Mouse (Mus musculus) limb, embryonic 13.5 days (tissue): ENCODE measurements around the gene Tead1. TPM values are rescaled to one million over a fixed set of nuclear protein-coding genes. Genes with fewer than 3 reads are reported as not detected.

ENCODE experiments used
- ATAC-seq: fragments of 200-750 bp; cut with Nextera tagmentation; 2 replicates; pipeline ENCODE4 v1.8.0; 2017; ENCODE audit warnings: low read depth, moderate number of reproducible peaks, moderate TSS enrichment; ENCODE audit not compliant: low FRiP score
- H3K27ac ChIP-seq: fragments of 300-500 bp; sonication (generic); 2 replicates; pipeline ENCODE4 v1.5.1; 2015; ENCODE audit warnings: inconsistent platforms, mild to moderate bottlenecking, moderate library complexity
- H3K27me3 ChIP-seq: fragments of 300-500 bp; sonication (generic); 2 replicates; pipeline ENCODE4 v1.6.1; 2015; ENCODE audit warnings: mild to moderate bottlenecking, inconsistent platforms
- H3K36me3 ChIP-seq: fragments of 300-500 bp; sonication (generic); 2 replicates; pipeline ENCODE4 v1.6.1; 2015; ENCODE audit warnings: inconsistent platforms, mild to moderate bottlenecking, moderate library complexity
- H3K4me1 ChIP-seq: fragments of 300-500 bp; sonication (generic); 2 replicates; pipeline ENCODE4 v1.6.1; 2015; ENCODE audit warnings: inconsistent platforms
- H3K4me2 ChIP-seq: fragments of 300-500 bp; sonication (generic); replicated peaks from 2 replicates; pipeline ENCODE4 v1.6.1; 2015; ENCODE audit warnings: inconsistent platforms, mild to moderate bottlenecking, moderate library complexity
- H3K4me3 ChIP-seq: fragments of 300-500 bp; sonication (generic); 2 replicates; pipeline ENCODE4 v1.5.1; 2015; ENCODE audit warnings: moderate library complexity, mild to moderate bottlenecking, inconsistent platforms
- H3K9ac ChIP-seq: fragments of 300-500 bp; sonication (generic); 2 replicates; pipeline ENCODE4 v1.6.1; 2015; ENCODE audit warnings: mild to moderate bottlenecking, inconsistent platforms
- H3K9me3 ChIP-seq: fragments of 300-500 bp; sonication (generic); 2 replicates; pipeline ENCODE4 v1.6.1; 2016; ENCODE audit warnings: inconsistent platforms
- WGBS: fragments of 180-500 bp; shearing (Covaris S2); methylation state at CpG from one replicate; pipeline ENCODE4 v1.1.7; 2015; 5-methylcytosine and 5-hydroxymethylcytosine counted together
- polyA plus RNA-seq: library from polyadenylated mRNA; unstranded; fragments of >200 nt; fragmentation: Nextera tagmentation; extraction: Ambion mirVana; gene quantifications from 2 replicates; pipeline ENCODE4 v1.2.1, GENCODE M21; 2015

Tead1 gene
- polyA plus RNA-seq, 1 experiment from 2014 or later, result 30.8 TPM

DNA sequence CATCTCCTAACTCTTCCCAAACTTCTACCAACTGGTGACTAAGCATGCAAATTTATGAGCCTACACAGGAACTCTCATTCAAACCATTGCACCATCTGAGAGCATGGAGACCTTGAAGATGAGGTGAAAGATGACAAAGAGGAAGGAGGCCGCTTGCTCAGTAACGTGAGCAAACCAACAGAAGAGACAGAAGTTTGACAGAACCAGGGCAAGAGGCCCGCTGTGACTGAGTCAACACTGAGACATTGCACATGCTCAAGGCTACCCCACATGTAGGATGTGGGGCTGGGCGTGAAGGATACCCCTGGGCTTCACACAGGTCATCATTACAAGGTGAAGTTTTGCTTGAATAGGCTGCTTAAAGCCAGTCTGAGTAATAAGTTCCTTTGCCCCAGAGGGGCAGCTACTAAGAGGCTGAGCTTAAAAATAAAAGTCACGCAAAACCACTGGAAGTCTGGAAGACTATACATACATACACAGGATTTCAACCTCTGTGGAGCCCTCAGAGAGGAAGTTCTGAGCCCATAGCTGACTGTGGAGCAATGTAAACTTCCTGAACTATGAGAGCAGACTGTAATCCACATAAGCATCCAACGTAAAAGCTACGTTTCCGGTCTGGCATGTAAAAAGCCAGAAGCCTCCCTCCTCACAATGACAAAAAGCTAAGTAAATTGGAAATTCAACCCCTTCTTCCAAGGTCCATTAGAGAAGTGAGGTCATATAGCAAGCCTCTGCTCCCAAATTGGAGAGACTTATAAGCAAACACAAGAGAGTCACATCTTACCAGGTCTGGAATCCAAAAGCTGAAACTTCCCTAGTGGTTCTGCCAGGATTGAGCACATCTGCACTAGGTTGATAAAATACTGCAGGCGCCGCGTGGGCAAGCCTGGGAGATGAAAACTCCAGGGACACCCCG is 16.5 kb upstream of the Tead1 start:
- Histone ChIP-seq H3K4me1 (peaks cover 32% of the 10 kb centered on the region), H3K27me3 (no peaks in the 10 kb centered on the region), H3K9me3 (no peaks in the 10 kb centered on the region), H3K4me3 (no peak overlapping the region), H3K36me3 (no peaks in the 10 kb centered on the region), H3K27ac (peak overlapping the region; percentile 82), H3K4me2 (peak overlapping the region; percentile 51), H3K9ac (no peak overlapping the region)
- peak; percentile 49 for ATAC-seq
- WGBS, result 41% methylated on average over 12 of the region's 12 CpGs

DNA sequence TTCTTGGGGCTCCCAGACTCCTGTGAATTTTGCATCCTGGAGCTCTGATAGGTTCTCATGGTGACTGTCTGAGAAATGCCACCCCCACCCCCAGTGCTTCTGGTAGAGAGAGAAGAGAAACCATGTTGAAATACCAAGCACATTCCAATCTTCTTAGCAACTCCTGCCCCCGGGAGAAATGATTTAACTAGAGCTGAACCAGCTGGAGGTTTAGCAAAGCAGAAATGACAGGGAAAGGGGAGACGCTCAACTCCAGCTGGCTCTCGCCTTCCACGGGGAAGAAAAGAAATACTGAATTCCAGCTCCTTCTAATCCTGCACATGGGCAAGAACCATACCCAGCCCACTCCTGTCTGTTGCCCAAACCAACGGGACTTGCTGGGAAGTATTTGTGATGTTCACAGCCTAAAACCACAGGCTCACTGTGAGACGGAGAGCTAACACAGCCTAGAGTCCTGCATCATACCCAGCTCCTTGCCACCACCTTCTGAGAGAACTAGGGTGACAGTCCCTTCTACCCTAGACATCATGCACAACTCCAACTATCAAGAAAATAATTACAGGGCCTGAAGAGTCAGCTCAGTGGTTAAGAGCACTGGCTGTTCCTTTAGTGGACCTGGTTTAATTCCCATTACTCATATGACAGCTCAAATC is 15.7 kb upstream of the Tead1 start:
- Histone ChIP-seq H3K9ac (no peak overlapping the region), H3K4me1 (peaks cover 32% of the 10 kb centered on the region), H3K27ac (peak overlapping the region; percentile 82), H3K36me3 (no peaks in the 10 kb centered on the region), H3K4me2 (peak overlapping the region; percentile 51), H3K9me3 (no peaks in the 10 kb centered on the region), H3K27me3 (no peaks in the 10 kb centered on the region), H3K4me3 (no peak overlapping the region)
- WGBS, result 12% methylated on average over 6 of the region's 6 CpGs
- peak; percentile 81 for ATAC-seq

DNA sequence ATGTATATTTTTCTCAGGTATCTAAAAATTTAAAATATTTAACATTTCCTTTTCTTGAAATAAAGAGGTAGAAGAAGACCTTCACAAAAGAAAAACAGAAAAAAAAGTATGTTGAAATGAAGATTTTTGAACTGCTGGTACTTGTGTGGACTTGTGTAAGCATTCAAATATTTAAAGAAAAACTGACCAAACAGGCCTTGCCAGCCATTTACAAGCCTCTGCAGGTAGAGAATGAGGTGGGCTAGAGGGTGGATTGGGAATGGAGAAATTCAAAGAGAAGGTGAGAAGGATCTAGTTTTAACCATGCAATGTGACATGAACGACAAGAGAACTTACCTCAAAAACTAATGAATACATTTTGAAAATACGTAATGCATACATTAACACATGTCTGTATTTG is 9.1 kb upstream of the Tead1 start:
- no peak overlapping the region for H3K4me2 ChIP-seq
- ATAC-seq, result no peak
- H3K4me3 ChIP-seq, result no peak overlapping the region
- no peak overlapping the region for H3K9ac ChIP-seq
- no peaks in the 10 kb centered on the region for H3K36me3 ChIP-seq
- H3K27ac ChIP-seq, result no peak overlapping the region
- H3K27me3 ChIP-seq, result no peaks in the 10 kb centered on the region
- 66% methylated on average over 2 of the region's 2 CpGs for WGBS
- H3K4me1 ChIP-seq, result no peaks in the 10 kb centered on the region
- H3K9me3 ChIP-seq, result peaks cover under 1% of the 10 kb centered on the region

DNA sequence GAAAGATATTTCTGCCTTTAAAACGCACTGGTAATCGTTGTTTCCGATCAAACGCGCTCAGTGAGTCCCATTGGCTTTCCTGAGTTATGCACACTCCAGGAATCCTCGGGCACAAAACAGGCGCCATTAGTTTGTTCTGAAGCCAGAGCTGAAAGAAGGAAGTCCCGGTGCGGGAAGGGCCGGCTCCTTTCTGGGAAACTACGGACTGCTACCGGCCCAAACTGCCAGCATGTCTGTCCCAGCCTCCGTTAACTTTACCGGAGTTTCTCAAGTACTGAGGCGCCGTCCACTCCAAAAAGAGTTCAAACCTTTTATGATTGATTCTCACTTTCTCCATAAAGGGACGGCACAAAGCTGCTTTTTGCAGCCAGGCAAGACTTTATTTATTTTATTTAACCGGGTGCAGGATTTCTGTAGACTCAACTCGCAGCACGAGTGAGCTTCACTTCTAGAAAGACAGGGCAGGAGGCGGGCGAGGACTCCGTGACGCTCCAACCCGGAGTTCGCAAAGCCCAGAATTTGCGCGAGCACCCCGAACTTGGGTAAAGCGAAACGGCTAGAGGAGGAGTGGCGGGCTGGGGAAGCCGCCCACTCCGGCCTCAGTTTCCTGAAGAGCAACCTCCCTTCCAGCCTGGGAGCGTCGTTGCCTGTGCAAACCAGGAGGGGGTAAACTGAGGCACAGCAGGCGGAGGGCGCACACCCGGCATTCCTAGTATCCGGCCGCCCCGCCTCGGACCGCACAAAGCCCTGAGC is 524 bp upstream of the Tead1 start:
- peaks cover 4% of the 10 kb centered on the region for H3K9me3 ChIP-seq
- ATAC-seq, result peak; percentile 85
- H3K27ac ChIP-seq, result peak overlapping the region; percentile 97
- H3K36me3 ChIP-seq, result no peaks in the 10 kb centered on the region
- under 1% methylated on average over 43 of the region's 44 CpGs for WGBS
- H3K4me3 ChIP-seq, result peak overlapping the region; percentile 85
- peaks cover 30% of the 10 kb centered on the region for H3K4me1 ChIP-seq
- H3K4me2 ChIP-seq, result peak overlapping the region; percentile 88
- peak overlapping the region; percentile 97 for H3K9ac ChIP-seq
- peaks cover 2% of the 10 kb centered on the region; the same call in 1 of the 2 replicates for H3K27me3 ChIP-seq

DNA sequence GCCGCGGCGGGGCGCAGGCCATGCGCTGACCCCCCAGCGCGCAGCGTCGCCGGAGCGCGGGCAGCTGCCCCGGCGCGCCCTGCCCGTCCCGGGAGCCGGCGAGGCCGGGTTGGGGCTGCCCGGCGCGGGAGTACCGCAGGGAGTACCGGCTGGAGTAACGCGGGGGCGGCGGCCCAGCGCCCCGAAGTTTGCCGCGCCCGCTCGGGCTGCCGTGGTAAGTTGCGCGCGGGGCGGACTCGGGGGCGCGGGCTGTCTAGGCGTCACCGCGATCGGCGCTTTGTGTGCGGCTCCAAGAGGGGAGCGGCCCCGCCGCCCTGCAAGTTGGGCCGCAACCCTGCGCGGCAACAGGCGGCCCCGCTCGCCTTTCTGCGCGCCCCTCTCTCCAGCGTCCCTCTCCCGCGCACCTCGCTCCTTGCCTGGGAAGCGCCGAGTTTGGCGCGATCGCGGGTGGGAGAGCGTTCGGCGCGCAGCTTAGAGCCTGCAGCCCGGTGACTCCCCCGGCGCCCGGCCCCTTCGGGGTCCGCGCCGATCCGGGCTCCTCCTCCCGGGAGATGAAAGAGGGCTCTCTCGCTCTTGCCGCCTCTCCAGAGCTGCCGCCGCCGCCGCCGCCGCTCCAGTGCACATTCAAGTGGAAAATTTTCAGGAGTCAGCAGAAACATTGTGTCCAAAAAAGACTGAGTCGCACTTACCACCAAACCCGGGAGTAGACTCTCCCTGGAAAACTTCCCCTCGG is 561 bp downstream of the Tead1 start:
- peaks cover 40% of the 10 kb centered on the region for H3K4me1 ChIP-seq
- H3K27ac ChIP-seq, result peak overlapping the region; percentile 97
- peaks cover 2% of the 10 kb centered on the region; the same call in 1 of the 2 replicates for H3K27me3 ChIP-seq
- H3K4me2 ChIP-seq, result peak overlapping the region; percentile 88
- H3K9ac ChIP-seq, result peak overlapping the region; percentile 97
- ATAC-seq, result peak; percentile 58
- peaks cover 4% of the 10 kb centered on the region for H3K9me3 ChIP-seq
- H3K36me3 ChIP-seq, result no peaks in the 10 kb centered on the region
- peak overlapping the region; percentile 85 for H3K4me3 ChIP-seq
- WGBS, result under 1% methylated on average over 75 of the region's 95 CpGs

DNA sequence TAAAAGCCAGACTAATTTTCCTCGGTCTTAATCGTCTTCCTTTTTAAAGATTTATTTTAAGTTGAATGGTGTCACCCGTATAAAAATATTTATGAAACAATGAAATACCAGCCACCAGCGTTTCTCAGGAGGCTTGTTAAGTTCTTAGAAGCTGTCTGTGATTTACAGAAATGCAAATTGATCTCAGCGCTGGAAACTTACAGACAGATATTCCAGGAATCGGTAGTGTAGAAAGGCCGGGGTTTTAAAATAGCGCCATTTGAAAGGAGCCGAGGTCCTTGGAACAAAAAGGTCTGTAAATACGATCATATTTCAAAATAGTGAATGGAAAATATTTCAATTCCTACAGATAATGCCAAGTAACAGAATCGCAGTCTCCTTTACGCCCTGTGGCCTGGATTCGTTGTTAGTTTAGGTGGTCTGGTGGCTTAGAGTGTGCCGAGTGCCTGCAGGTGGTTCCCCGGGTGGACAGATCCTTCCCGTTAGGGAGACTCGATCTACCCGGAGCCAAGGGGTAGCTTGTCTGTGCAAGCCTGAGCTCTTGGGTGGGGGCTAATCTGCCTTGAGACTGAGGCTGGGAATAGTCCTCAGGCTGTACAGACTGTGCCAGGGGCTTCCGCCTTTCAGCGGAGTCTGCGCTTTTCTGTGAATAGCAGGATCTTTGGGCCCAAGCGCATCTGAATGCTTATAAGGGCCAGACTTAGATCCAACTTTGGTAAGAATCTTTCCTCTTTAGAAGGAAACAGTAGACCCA is 1.6 kb downstream of the Tead1 start:
- Histone ChIP-seq H3K9me3 (no peaks in the 10 kb centered on the region), H3K4me1 (peaks cover 50% of the 10 kb centered on the region), H3K36me3 (no peaks in the 10 kb centered on the region), H3K4me3 (peak overlapping the region; percentile 85), H3K27me3 (peaks cover 2% of the 10 kb centered on the region; the same call in 1 of the 2 replicates), H3K9ac (peak overlapping the region; percentile 97), H3K27ac (0 out of 2 replicates have a peak overlapping the region, but pooled peaks have one; percentile 58), H3K4me2 (peak overlapping the region; percentile 88)
- WGBS, result 1% methylated on average over 22 of the region's 22 CpGs
- no peak for ATAC-seq

DNA sequence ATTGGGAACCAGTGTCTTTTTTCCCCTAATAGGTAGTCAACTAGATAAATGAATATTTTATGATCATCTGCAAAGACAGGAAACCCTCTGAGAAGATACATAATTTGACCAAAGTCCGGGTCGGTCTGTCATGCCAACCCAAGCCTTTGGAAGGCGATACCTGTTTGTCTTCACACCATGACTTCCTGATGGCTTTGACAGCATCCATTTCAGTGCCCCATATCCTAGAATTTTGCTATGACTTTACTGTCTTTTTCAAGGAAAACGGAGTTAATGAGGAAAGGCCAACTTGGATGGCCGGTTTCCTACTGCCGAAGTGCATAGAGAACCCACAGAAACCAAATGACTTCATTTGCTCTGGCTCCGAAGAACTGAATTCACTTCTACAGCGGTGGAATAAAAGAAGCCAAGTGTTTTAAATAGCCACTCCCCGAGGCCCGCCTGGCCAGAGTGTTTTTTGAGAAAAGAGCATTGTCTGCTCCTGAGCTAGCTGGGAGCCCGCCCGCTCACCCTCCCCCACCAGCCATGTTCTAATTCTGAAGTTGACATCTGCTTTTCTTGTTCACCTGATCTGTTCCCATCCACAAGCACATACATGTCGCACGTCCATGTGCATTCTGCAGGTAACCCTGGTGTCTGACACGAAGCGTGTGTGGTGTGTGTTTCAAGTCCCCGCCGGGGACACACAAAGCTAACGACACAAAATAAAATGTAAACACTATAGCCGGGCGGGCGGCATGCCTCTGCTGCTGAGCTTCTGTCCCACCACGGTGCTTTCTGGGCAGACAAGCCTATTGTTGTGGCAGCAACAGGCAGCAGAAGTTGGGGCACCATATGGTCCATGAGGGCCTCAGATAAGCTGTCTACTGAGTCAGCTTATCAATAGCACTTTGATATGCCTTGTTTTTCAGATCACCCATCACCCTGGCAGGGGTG is 5.8 kb downstream of the Tead1 start:
- Histone ChIP-seq H3K9ac (no peak overlapping the region), H3K4me3 (no peak overlapping the region), H3K4me1 (peaks cover 85% of the 10 kb centered on the region), H3K27me3 (no peaks in the 10 kb centered on the region), H3K27ac (no peak overlapping the region; the same call in 1 of the 2 replicates), H3K4me2 (peak overlapping the region; percentile 41), H3K36me3 (no peaks in the 10 kb centered on the region), H3K9me3 (no peaks in the 10 kb centered on the region)
- WGBS, result 15% methylated on average over 23 of the region's 23 CpGs
- ATAC-seq, result no peak

DNA sequence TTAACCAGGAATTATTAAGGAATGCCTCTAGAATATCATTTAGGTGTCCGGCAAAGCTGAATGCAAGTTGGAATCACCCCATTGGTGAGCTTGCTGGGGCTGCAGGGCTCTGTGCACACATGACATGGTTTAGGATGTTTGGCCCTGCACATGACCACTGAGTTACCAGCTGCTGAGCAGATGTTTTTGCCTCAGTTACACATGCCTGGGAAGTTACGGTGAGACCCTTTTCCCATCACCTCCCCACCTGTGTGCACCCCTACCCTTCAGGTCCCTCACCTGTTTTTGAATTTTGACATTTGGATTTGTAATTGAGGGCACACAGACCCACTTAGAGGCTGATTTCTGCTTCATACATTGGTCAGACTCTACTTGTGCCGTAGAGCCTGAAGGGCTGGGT is 6.9 kb downstream of the Tead1 start:
- H3K27me3 ChIP-seq, result no peaks in the 10 kb centered on the region
- H3K9ac ChIP-seq, result 0 out of 2 replicates have a peak overlapping the region, but pooled peaks have one; percentile 5
- H3K36me3 ChIP-seq, result no peaks in the 10 kb centered on the region
- H3K9me3 ChIP-seq, result no peaks in the 10 kb centered on the region
- H3K4me2 ChIP-seq, result peak overlapping the region; percentile 43
- H3K27ac ChIP-seq, result peak overlapping the region; percentile 10; the same call in 1 of the 2 replicates
- ATAC-seq, result no peak
- WGBS, result 20% methylated on average over 3 of the region's 3 CpGs
- H3K4me1 ChIP-seq, result peaks cover 93% of the 10 kb centered on the region
- no peak overlapping the region for H3K4me3 ChIP-seq

DNA sequence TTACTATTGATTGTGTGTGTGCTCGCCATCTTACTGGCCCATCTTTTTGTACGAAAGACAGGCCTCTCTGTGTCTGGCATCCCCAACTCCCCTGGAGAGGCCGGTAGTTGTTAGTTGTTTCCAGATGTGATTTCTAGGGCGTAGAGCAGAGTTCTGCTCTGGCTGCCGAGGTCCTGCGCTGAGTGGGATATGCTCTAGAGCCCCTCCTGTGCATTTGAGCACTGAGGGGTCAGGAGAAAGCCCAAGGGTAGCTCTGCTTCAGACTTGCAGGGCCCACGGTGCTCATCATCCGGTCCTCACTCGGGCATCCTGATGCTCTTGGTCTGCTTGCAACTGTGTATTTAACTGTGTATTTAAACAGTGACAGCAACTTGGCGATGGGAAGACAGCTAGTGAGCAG is 7.5 kb downstream of the Tead1 start:
- Histone ChIP-seq H3K4me2 (peak overlapping the region; percentile 43), H3K27me3 (no peaks in the 10 kb centered on the region), H3K4me3 (no peak overlapping the region)

DNA sequence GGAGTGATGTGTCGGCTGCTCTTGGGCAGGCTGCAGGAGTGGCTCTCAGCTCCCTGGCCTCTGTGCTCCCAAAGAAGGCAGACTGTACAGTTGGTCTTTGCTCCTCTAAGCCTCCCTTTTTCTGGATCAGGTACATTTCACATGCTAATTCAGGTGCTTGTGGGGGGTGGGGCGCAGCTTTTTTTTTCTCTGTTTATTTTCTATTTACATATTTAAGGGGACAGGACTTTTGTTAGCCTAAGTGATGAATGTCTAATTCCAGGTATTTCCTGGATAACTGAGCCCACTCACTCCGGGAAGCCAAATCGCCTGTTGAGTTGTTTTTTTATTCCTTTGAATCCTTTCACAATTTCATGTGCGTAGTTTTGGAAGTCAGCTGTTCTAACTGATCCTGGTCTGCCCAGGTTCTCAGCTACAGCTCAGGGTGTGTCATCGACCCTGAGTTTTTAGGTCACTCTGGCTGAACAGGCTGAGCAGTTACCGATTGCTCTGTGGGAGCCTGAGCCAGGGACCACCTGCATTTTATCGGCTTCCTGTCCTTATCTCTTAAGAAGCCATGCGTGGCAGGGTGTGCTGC is 9.4 kb downstream of the Tead1 start:
- no peak for ATAC-seq
- 36% methylated on average over 9 of the region's 9 CpGs for WGBS
- Histone ChIP-seq H3K36me3 (no peaks in the 10 kb centered on the region), H3K9me3 (no peaks in the 10 kb centered on the region), H3K4me3 (no peak overlapping the region), H3K4me2 (no peak overlapping the region), H3K4me1 (peaks cover 88% of the 10 kb centered on the region), H3K9ac (no peak overlapping the region), H3K27me3 (no peaks in the 10 kb centered on the region), H3K27ac (no peak overlapping the region)

More for the DNA sequence above, 7.5 kb downstream of the Tead1 start:
- Histone ChIP-seq H3K9me3 (no peaks in the 10 kb centered on the region), H3K36me3 (no peaks in the 10 kb centered on the region), H3K27ac (peak overlapping the region; percentile 10; the same call in 1 of the 2 replicates), H3K4me1 (peaks cover 95% of the 10 kb centered on the region), H3K9ac (0 out of 2 replicates have a peak overlapping the region, but pooled peaks have one; percentile 5)
- ATAC-seq, result no peak
- 12% methylated on average over 10 of the region's 10 CpGs for WGBS
